Mouse (Mus musculus): ENCODE data around the gene Ust. TPM values are rescaled to one million over a fixed set of nuclear protein-coding genes. Genes with fewer than 3 reads are reported as not detected.

Gene Ust
- polyA plus RNA-seq, 1 experiment from 2014 or later, result 0.63 TPM

DNA sequence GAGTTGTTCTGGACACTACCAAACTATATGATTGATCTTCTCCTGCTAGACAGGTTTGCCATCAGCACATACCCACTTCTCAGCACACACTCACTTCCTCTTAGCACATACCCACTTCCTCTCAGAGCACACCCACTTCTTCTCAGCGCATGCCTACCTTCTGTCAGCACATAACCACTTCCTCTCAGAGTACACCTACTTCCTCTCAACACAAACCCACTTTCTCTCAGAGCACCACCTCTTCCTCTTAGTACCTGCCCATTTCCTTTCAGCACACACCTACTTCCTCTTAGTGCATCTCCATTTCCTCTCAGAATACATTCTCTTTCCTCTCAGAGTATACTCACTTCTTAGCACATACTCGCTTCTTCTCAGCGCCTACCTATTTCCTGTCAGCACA, 16.8 kb upstream of the Ust start:
- TF ChIP-seq EP300 (IDR thresholded peaks at IDR 0.05; ENCODE audit: low read depth) (no peak), CTCF (IDR thresholded peaks at IDR 0.05; ENCODE audit: low read depth) (no peak)
- DNase-seq (no peak), ATAC-seq (peak; percentile 36; the same call in 1 of the 2 replicates)
- WGBS (ENCODE audit: insufficient replicate concordance), result 35% methylated on average over 3 of the region's 3 CpGs
- Histone ChIP-seq H3K4me1 (ENCODE audit: insufficient read depth) (no peaks in the 10 kb centered on the region), H3K9me3 (ENCODE audit: low read length) (0 out of 2 replicates have a peak, but pooled peaks cover 3% of the 10 kb centered on the region), H3K4me2 (ENCODE audit: low read depth, low read length) (no peak overlapping the region), H3K36me3 (replicated peaks; ENCODE audit: insufficient read depth, low read length) (no peaks in the 10 kb centered on the region), H3K27me3 (ENCODE audit: insufficient read depth, low read length) (no peaks in the 10 kb centered on the region), H3K9ac (replicated peaks) (no peak overlapping the region), H3K27ac (ENCODE audit: low read depth) (no peak overlapping the region), H3K4me3 (ENCODE audit: low read depth, low read length) (no peak overlapping the region)

DNA sequence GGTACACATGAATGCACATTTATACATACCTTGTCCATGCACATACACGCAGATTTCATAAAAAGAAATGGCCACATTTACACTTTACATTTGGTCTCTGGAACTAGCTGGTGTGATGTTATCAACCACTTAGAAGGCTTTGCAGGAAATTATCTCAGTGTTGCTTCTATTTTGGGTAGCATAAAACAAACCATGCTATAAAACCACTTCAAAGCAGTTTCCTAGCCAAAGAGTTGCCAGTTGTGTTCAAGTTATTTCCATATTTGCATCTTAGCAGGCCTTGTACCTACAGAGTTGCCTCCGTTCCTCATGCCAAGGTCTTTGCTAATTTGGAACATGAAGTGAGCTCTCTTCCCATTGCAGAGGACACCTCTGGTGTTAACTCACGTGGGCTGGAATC, 13.0 kb upstream of the Ust start:
- 62% methylated on average over 3 of the region's 3 CpGs for WGBS (ENCODE audit: insufficient replicate concordance)
- Histone ChIP-seq H3K4me3 (ENCODE audit: low read depth, low read length) (no peak overlapping the region), H3K27ac (ENCODE audit: low read depth) (no peak overlapping the region), H3K4me2 (ENCODE audit: low read depth, low read length) (no peak overlapping the region), H3K4me1 (ENCODE audit: insufficient read depth) (no peaks in the 10 kb centered on the region), H3K36me3 (replicated peaks; ENCODE audit: insufficient read depth, low read length) (no peaks in the 10 kb centered on the region), H3K9ac (replicated peaks) (no peak overlapping the region), H3K27me3 (ENCODE audit: insufficient read depth, low read length) (no peaks in the 10 kb centered on the region), H3K9me3 (ENCODE audit: low read length) (0 out of 2 replicates have a peak, but pooled peaks cover 3% of the 10 kb centered on the region)
- no peak for TF ChIP-seq EP300 (IDR thresholded peaks at IDR 0.05; ENCODE audit: low read depth)
- no peak for TF ChIP-seq CTCF (IDR thresholded peaks at IDR 0.05; ENCODE audit: low read depth)
- no peak for ATAC-seq
- no peak for DNase-seq

DNA sequence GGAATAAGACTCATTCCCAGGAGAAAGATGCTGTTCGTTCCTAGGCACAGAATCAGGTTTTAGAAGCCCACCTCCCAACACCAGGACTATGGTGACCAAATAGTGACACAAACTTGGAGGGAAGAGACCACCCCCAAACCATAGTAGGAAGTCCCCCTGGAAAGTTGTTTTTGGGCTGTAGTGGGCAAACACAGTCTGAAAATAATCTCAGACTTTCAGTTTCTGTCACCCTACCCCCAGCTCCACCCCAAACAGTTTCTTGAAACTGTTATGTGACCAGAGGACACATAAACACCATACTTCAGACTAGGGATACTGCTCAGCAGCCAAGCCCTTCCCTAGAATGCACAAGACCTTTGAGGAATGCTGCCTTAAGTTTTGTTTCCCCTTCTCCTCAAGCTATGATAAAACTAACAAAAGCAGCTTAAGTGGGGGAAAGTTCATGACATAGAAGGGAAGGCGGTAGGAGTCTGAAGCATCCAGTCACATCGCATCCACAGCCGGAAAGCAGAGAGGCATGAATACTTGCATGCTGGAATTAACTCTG, 12.0 kb upstream of the Ust start:
- WGBS (ENCODE audit: insufficient replicate concordance), result 78% methylated on average over 4 of the region's 4 CpGs
- no peak overlapping the region for H3K27ac ChIP-seq (ENCODE audit: low read depth)
- no peak overlapping the region for H3K4me3 ChIP-seq (ENCODE audit: low read depth, low read length)
- no peaks in the 10 kb centered on the region for H3K27me3 ChIP-seq (ENCODE audit: insufficient read depth, low read length)
- H3K4me2 ChIP-seq (ENCODE audit: low read depth, low read length), result no peak overlapping the region
- no peak overlapping the region for H3K9ac ChIP-seq (replicated peaks)
- H3K9me3 ChIP-seq (ENCODE audit: low read length), result 0 out of 2 replicates have a peak, but pooled peaks cover 3% of the 10 kb centered on the region
- TF ChIP-seq EP300 (IDR thresholded peaks at IDR 0.05; ENCODE audit: low read depth) (no peak), CTCF (IDR thresholded peaks at IDR 0.05; ENCODE audit: low read depth) (no peak)
- ATAC-seq (no peak), DNase-seq (no peak)
- no peaks in the 10 kb centered on the region for H3K36me3 ChIP-seq (replicated peaks; ENCODE audit: insufficient read depth, low read length)
- no peaks in the 10 kb centered on the region for H3K4me1 ChIP-seq (ENCODE audit: insufficient read depth)

DNA sequence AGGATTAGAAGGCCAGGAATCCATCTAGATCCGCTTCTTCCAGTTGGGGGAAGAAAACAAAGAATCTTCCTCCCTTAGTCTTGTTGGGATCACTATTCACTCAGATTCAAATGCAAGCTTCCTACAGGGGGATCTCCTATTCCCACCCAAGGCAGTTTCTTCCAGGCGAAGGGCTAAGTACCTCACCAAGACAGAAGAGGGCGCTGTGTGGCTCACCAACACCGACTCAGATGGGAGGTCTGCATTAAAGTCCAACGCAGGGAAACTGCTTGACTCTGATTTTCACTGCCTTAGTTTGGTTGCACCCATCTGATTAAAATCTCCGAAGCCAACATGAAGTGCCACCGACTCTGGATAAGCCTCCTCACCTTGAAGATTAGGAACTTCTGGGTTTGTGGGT, 10.5 kb upstream of the Ust start:
- Histone ChIP-seq H3K27me3 (ENCODE audit: insufficient read depth, low read length) (no peaks in the 10 kb centered on the region), H3K4me3 (ENCODE audit: low read depth, low read length) (no peak overlapping the region), H3K4me2 (ENCODE audit: low read depth, low read length) (no peak overlapping the region), H3K36me3 (replicated peaks; ENCODE audit: insufficient read depth, low read length) (no peaks in the 10 kb centered on the region), H3K4me1 (ENCODE audit: insufficient read depth) (no peaks in the 10 kb centered on the region), H3K9me3 (ENCODE audit: low read length) (no peaks in the 10 kb centered on the region), H3K27ac (ENCODE audit: low read depth) (no peak overlapping the region), H3K9ac (replicated peaks) (no peak overlapping the region)
- whole genome bisulfite sequencing (ENCODE audit: insufficient replicate concordance), result 36% methylated on average over 7 of the region's 7 CpGs
- no peak for ATAC-seq
- TF ChIP-seq CTCF (IDR thresholded peaks at IDR 0.05; ENCODE audit: low read depth) (peak; percentile 46), EP300 (IDR thresholded peaks at IDR 0.05; ENCODE audit: low read depth) (no peak)
- DNase-seq, result no peak

DNA sequence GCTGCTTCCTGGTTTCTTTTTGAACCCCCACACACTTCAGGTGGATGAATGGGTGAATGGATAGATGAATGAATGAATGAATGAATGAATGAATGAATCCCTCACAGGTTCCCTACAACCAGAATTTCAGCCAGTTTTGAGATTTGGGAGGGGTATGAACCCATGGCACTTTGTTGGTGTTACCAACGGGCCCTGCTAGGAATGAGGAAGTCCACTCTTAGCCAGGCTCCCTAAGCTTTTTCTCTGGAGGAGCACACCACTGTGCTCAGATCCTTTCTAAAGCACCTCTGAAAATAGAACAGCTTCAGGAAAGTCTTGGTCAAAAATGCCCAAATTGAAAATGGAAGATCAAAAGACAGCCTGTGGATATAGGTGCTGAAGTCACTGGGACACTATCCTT, 6.7 kb upstream of the Ust start:
- H3K4me2 ChIP-seq (ENCODE audit: low read depth, low read length), result no peak overlapping the region
- no peak overlapping the region for H3K9ac ChIP-seq (replicated peaks)
- DNase-seq (no peak), ATAC-seq (no peak)
- 31% methylated on average over 1 of the region's 1 CpGs for WGBS (ENCODE audit: insufficient replicate concordance)
- no peak for TF ChIP-seq EP300 (IDR thresholded peaks at IDR 0.05; ENCODE audit: low read depth)
- no peak for TF ChIP-seq CTCF (IDR thresholded peaks at IDR 0.05; ENCODE audit: low read depth)
- no peak overlapping the region for H3K4me3 ChIP-seq (ENCODE audit: low read depth, low read length)
- no peaks in the 10 kb centered on the region for H3K27me3 ChIP-seq (ENCODE audit: insufficient read depth, low read length)
- no peaks in the 10 kb centered on the region for H3K36me3 ChIP-seq (replicated peaks; ENCODE audit: insufficient read depth, low read length)
- no peaks in the 10 kb centered on the region for H3K4me1 ChIP-seq (ENCODE audit: insufficient read depth)
- H3K27ac ChIP-seq (ENCODE audit: low read depth), result no peak overlapping the region
- no peaks in the 10 kb centered on the region for H3K9me3 ChIP-seq (ENCODE audit: low read length)

DNA sequence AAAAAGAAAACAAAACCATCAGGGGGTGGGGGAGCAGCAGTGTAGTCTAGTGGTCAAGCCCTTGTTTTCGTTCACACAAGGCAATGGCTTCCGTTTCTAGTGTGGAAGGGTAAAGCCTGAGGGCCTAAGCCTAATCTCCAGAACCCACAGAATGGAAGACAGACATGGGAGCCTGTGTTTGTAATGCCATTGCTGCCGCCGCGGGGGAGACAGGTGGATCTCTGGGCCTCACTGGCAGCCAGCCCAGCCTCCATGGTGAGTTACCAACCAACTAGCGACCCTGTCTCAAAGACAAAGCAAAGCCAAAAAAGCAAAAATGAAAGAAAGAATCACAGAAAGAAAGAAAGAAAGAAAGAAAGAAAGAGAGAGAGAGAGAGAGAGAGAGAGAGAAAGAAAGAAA, 2.9 kb upstream of the Ust start:
- ATAC-seq, result no peak
- no peaks in the 10 kb centered on the region for H3K36me3 ChIP-seq (replicated peaks; ENCODE audit: insufficient read depth, low read length)
- DNase-seq, result no peak
- no peak overlapping the region for H3K27ac ChIP-seq (ENCODE audit: low read depth)
- no peak overlapping the region for H3K9ac ChIP-seq (replicated peaks)
- peaks cover 3% of the 10 kb centered on the region; the same call in 1 of the 2 replicates for H3K4me1 ChIP-seq (ENCODE audit: insufficient read depth)
- H3K27me3 ChIP-seq (ENCODE audit: insufficient read depth, low read length), result peaks cover 31% of the 10 kb centered on the region
- no peak overlapping the region for H3K4me3 ChIP-seq (ENCODE audit: low read depth, low read length)
- H3K4me2 ChIP-seq (ENCODE audit: low read depth, low read length), result no peak overlapping the region
- no peaks in the 10 kb centered on the region for H3K9me3 ChIP-seq (ENCODE audit: low read length)
- no peak for TF ChIP-seq CTCF (IDR thresholded peaks at IDR 0.05; ENCODE audit: low read depth)
- WGBS (ENCODE audit: insufficient replicate concordance), result 71% methylated on average over 6 of the region's 6 CpGs
